Mouse (Mus musculus) liver, postnatal 0 days (tissue): Measurements from ENCODE around the gene Cdk18.

ENCODE experiments used
- CTCF ChIP-seq: sonication (generic); IDR thresholded peaks from 2 replicates; pipeline ENCODE4 v1.5.1; 2016; ENCODE audit warnings: antibody characterized with exemption, low read depth
- EP300 ChIP-seq: IDR thresholded peaks from 2 replicates; pipeline ENCODE4 v1.6.1; 2016; ENCODE audit warnings: antibody characterized with exemption, low read depth, mild to moderate bottlenecking

- TF ChIP-seq CTCF (no peak), EP300 (no peak)
These were observed 12.4 kb upstream of the Cdk18 start for GRCm38 (mm10) chr1:132151908-132152307.
